Mouse (Mus musculus) myocyte (in vitro differentiated cells): ENCODE measurements around the gene Usp29. TPM values are rescaled to one million over a fixed set of nuclear protein-coding genes. Genes with fewer than 3 reads are reported as not detected.

Source experiments
- H3K27me3 ChIP-seq: one replicate; pipeline ENCODE4 v1.6.1; 2011; ENCODE audit not compliant: control insufficient read depth, insufficient read depth, insufficient read length
- H3K36me3 ChIP-seq: one replicate; pipeline ENCODE4 v1.6.1; 2011; ENCODE audit not compliant: control insufficient read depth, insufficient read depth
- H3K4me2 ChIP-seq: one replicate; pipeline ENCODE4 v1.6.1; 2011; ENCODE audit warnings: low read depth, control low read depth
- H3K4me3 ChIP-seq: one replicate; pipeline ENCODE4 v1.5.1; 2011; ENCODE audit warnings: mild to moderate bottlenecking, control low read depth, moderate library complexity
- H3K79me2 ChIP-seq: one replicate; pipeline ENCODE4 v1.6.1; 2011; ENCODE audit not compliant: control insufficient read depth, insufficient read depth
- H3ac ChIP-seq: one replicate; pipeline ENCODE4 v1.6.1; 2011; ENCODE audit not compliant: control insufficient read depth, insufficient read length
- CEBPB ChIP-seq: IDR thresholded peaks from 2 replicates; pipeline ENCODE4 v1.6.1; 2011; ENCODE audit warnings: mild to moderate bottlenecking, moderate library complexity; ENCODE audit not compliant: poor library complexity, insufficient read depth, severe bottlenecking
- E2F4 ChIP-seq: IDR thresholded peaks from one replicate; pipeline ENCODE4 v1.6.1; 2011; ENCODE audit warnings: mild to moderate bottlenecking, control low read depth, moderate library complexity; ENCODE audit not compliant: insufficient read depth
- MAX ChIP-seq: IDR thresholded peaks from one replicate; pipeline ENCODE4 v1.6.1; 2011; ENCODE audit warnings: low read depth, mild to moderate bottlenecking, control low read depth
- MYOD1 ChIP-seq, 3 experiments: IDR thresholded peaks; one replicate each; pipeline ENCODE4 v1.6.1; 2011; ENCODE audit warnings: control low read depth in 2 of 3, low read depth in 2 of 3, mild to moderate bottlenecking in 2 of 3, moderate library complexity in 1 of 3; ENCODE audit not compliant: insufficient read length in 2 of 3, control insufficient read depth in 1 of 3
- MYOG ChIP-seq, 3 experiments: IDR thresholded peaks; one replicate each; pipeline ENCODE4 v1.6.1; 2011; ENCODE audit warnings: control low read depth in 2 of 3, low read depth in 2 of 3, mild to moderate bottlenecking in 2 of 3; ENCODE audit not compliant: insufficient read length in 2 of 3, control insufficient read depth in 1 of 3, insufficient read depth in 1 of 3
- POLR2A ChIP-seq: IDR thresholded peaks from one replicate; pipeline ENCODE4 v1.6.1; 2011; ENCODE audit warnings: low read depth, mild to moderate bottlenecking, control low read depth, moderate library complexity; ENCODE audit not compliant: insufficient read length
- POLR2AphosphoS2 ChIP-seq: IDR thresholded peaks from one replicate; pipeline ENCODE4 v1.6.1; 2011; ENCODE audit warnings: low read depth, control low read depth; ENCODE audit not compliant: insufficient read length
- REST ChIP-seq: IDR thresholded peaks from one replicate; pipeline ENCODE4 v1.6.1; 2011; ENCODE audit warnings: mild to moderate bottlenecking, control low read depth, moderate library complexity; ENCODE audit not compliant: insufficient read depth, insufficient read length
- SRF ChIP-seq: IDR thresholded peaks from one replicate; pipeline ENCODE4 v1.6.1; 2011; ENCODE audit warnings: low read depth; ENCODE audit not compliant: control insufficient read depth, insufficient read length
- TCF12 ChIP-seq: IDR thresholded peaks from one replicate; pipeline ENCODE4 v1.6.1; 2011; ENCODE audit warnings: mild to moderate bottlenecking, control low read depth; ENCODE audit not compliant: poor library complexity, insufficient read depth, severe bottlenecking
- TCF3 ChIP-seq: IDR thresholded peaks from one replicate; pipeline ENCODE4 v1.6.1; 2011; ENCODE audit warnings: low read depth, control low read depth; ENCODE audit not compliant: insufficient read length
- USF1 ChIP-seq: IDR thresholded peaks from one replicate; pipeline ENCODE4 v1.6.1; 2011; ENCODE audit warnings: low read depth, mild to moderate bottlenecking, control low read depth, moderate library complexity
- polyA plus RNA-seq: library from polyadenylated mRNA; unstranded; fragments of >200 nt; fragmentation: generic; extraction: Trizol; gene quantifications from one replicate; pipeline ENCODE4 v1.2.1, GENCODE M21; 2012; ENCODE audit warnings: missing spikeins

Usp29 gene
- polyA plus RNA-seq, 1 experiment: 1.1 TPM

GRCm38 (mm10) chr7:6917126-6917525 lies 186.7 kb downstream of the Usp29 start:
- no peaks in the 10 kb centered on the region for H3K36me3 ChIP-seq
- H3K4me2 ChIP-seq: no peak overlapping the region

GRCm38 (mm10) chr7:6918267-6918666 lies 187.9 kb downstream of the Usp29 start:
- Histone ChIP-seq H3K4me2 (peak overlapping the region; percentile 30), H3K36me3 (no peaks in the 10 kb centered on the region), H3K4me3 (no peak overlapping the region), H3K27me3 (no peaks in the 10 kb centered on the region), H3K79me2 (no peaks in the 10 kb centered on the region), H3ac (no peak overlapping the region)
- no peak for TF ChIP-seq USF1
- no peak for TF ChIP-seq REST
- TF ChIP-seq SRF: no peak
- no peak for TF ChIP-seq MAX
- no peak for TF ChIP-seq POLR2AphosphoS2
- TF ChIP-seq CEBPB: no peak
- no peak for TF ChIP-seq MYOG (IDR thresholded peaks at IDR 0.05; ENCODE audit: control insufficient read depth in 1 of 3, insufficient read depth in 1 of 3, insufficient read length in 2 of 3, low read depth in 2 of 3)
- no peak for TF ChIP-seq E2F4
- TF ChIP-seq POLR2A: no peak
- TF ChIP-seq TCF3: no peak
- TF ChIP-seq MYOD1 (IDR thresholded peaks at IDR 0.05; ENCODE audit: control insufficient read depth in 1 of 3, insufficient read length in 2 of 3, low read depth in 2 of 3): no peak
- no peak for TF ChIP-seq TCF12

More at GRCm38 (mm10) chr7:6917126-6917525, 186.7 kb downstream of the Usp29 start:
- no peak overlapping the region for H3ac ChIP-seq
- no peak for TF ChIP-seq SRF
- TF ChIP-seq POLR2AphosphoS2: no peak
- no peak for TF ChIP-seq MAX
- no peak for TF ChIP-seq CEBPB
- no peak for TF ChIP-seq MYOG (IDR thresholded peaks at IDR 0.05; ENCODE audit: control insufficient read depth in 1 of 3, insufficient read depth in 1 of 3, insufficient read length in 2 of 3, low read depth in 2 of 3)
- no peak for TF ChIP-seq TCF12
- no peak for TF ChIP-seq MYOD1 (IDR thresholded peaks at IDR 0.05; ENCODE audit: control insufficient read depth in 1 of 3, insufficient read length in 2 of 3, low read depth in 2 of 3)
- no peak for TF ChIP-seq POLR2A
- TF ChIP-seq USF1: no peak
- TF ChIP-seq TCF3: no peak
- H3K27me3 ChIP-seq: no peaks in the 10 kb centered on the region
- H3K79me2 ChIP-seq: no peaks in the 10 kb centered on the region
- no peak overlapping the region for H3K4me3 ChIP-seq

- no peak overlapping the region for H3K4me2 ChIP-seq
- H3K27me3 ChIP-seq: no peaks in the 10 kb centered on the region
- H3ac ChIP-seq: no peak overlapping the region
- H3K79me2 ChIP-seq: no peaks in the 10 kb centered on the region
- H3K4me3 ChIP-seq: no peak overlapping the region
- no peaks in the 10 kb centered on the region for H3K36me3 ChIP-seq
- no peak for TF ChIP-seq USF1
These were observed 188.9 kb downstream of the Usp29 start for GRCm38 (mm10) chr7:6919131-6919870.

- no peaks in the 10 kb centered on the region for H3K36me3 ChIP-seq
- no peak overlapping the region for H3K4me3 ChIP-seq
- H3K79me2 ChIP-seq: no peaks in the 10 kb centered on the region
- TF ChIP-seq MYOG (IDR thresholded peaks at IDR 0.05; ENCODE audit: control insufficient read depth in 1 of 3, insufficient read depth in 1 of 3, insufficient read length in 2 of 3, low read depth in 2 of 3) (no peak), CEBPB (no peak), E2F4 (no peak), MAX (no peak)
- no peak overlapping the region for H3ac ChIP-seq
- no peaks in the 10 kb centered on the region for H3K27me3 ChIP-seq
- H3K4me2 ChIP-seq: no peak overlapping the region
These were observed 193.1 kb downstream of the Usp29 start for GRCm38 (mm10) chr7:6923515-6923914.

- no peak for TF ChIP-seq MYOG (IDR thresholded peaks at IDR 0.05; ENCODE audit: control insufficient read depth in 1 of 3, insufficient read depth in 1 of 3, insufficient read length in 2 of 3, low read depth in 2 of 3)
- no peak for TF ChIP-seq MYOD1 (IDR thresholded peaks at IDR 0.05; ENCODE audit: control insufficient read depth in 1 of 3, insufficient read length in 2 of 3, low read depth in 2 of 3)
- TF ChIP-seq POLR2A: no peak
- no peak for TF ChIP-seq TCF3
- no peak for TF ChIP-seq TCF12
- no peak for TF ChIP-seq REST
- TF ChIP-seq USF1: no peak
- no peak for TF ChIP-seq E2F4
- TF ChIP-seq CEBPB: no peak
- TF ChIP-seq POLR2AphosphoS2: no peak
- no peak for TF ChIP-seq SRF
- no peak for TF ChIP-seq MAX
- no peaks in the 10 kb centered on the region for H3K36me3 ChIP-seq
- H3K27me3 ChIP-seq: no peaks in the 10 kb centered on the region
- no peak overlapping the region for H3K4me2 ChIP-seq
- no peak overlapping the region for H3K4me3 ChIP-seq
- H3K79me2 ChIP-seq: no peaks in the 10 kb centered on the region
- H3ac ChIP-seq: no peak overlapping the region
These were observed 195.8 kb downstream of the Usp29 start for GRCm38 (mm10) chr7:6925926-6926730.
